Mouse (Mus musculus) thymus, adult 2 months (tissue): Measurements from ENCODE around the gene Efhd1.

ENCODE experiments used
- CTCF ChIP-seq: fragments of 200-500 bp; IDR thresholded peaks from 2 replicates; pipeline ENCODE4 v1.5.1; 2012; ENCODE audit warnings: mild to moderate bottlenecking, control low read depth, low read length, moderate library complexity, borderline replicate concordance; ENCODE audit not compliant: control insufficient read depth, poor library complexity, insufficient read depth; ENCODE audit errors: extremely low read depth
- POLR2A ChIP-seq: fragments of 200-500 bp; IDR thresholded peaks from 2 replicates; pipeline ENCODE4 v1.6.1; 2012; ENCODE audit warnings: mild to moderate bottlenecking, low read length, control low read depth, moderate library complexity; ENCODE audit not compliant: control insufficient read depth, poor library complexity, insufficient read depth; ENCODE audit errors: extremely low read depth

DNA sequence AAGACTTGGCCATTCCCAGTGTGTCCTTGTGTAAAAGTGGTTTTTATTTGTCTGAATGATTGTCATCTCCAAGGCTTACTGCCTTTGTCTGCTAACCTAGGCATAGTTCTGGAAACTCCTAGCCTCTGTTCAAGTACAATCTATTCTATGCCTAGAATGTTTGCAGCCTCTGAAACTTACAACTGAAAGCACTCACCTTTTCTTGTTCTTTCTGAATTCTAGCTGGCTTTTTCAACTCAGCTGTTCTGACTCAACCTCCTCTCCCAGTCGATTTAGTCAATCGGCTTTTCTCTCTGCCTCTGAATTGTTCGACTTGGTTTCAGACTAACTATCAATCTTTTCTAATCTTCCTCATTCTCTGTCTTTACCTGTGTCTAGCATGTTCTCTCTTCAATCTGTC is 58.6 kb downstream of the Efhd1 start:
- TF ChIP-seq CTCF, result no peak
- TF ChIP-seq POLR2A, result no peak
